Mouse (Mus musculus) limb, embryonic 10.5 days (tissue): Measurements from ENCODE around the gene Tec. TPM values are rescaled to one million over a fixed set of nuclear protein-coding genes. Genes with fewer than 3 reads are reported as not detected.

ENCODE experiments used
- DNase-seq: peaks from one replicate; pipeline ENCODE4 v3.0.0-alpha.2; 2017; ENCODE audit warnings: low spot score
- H3K27ac ChIP-seq: fragments of 300-500 bp; sonication (generic); 2 replicates; pipeline ENCODE4 v1.5.1; 2016; ENCODE audit warnings: mild to moderate bottlenecking
- H3K27me3 ChIP-seq: fragments of 300-500 bp; sonication (generic); 2 replicates; pipeline ENCODE4 v1.6.1; 2016; ENCODE audit warnings: low read depth, mild to moderate bottlenecking; ENCODE audit not compliant: poor library complexity, severe bottlenecking
- H3K36me3 ChIP-seq: fragments of 300-500 bp; sonication (generic); 2 replicates; pipeline ENCODE4 v1.6.1; 2016; ENCODE audit warnings: mild to moderate bottlenecking, moderate library complexity
- H3K4me1 ChIP-seq: fragments of 300-500 bp; sonication (generic); 2 replicates; pipeline ENCODE4 v1.6.1; 2016
- H3K4me3 ChIP-seq: fragments of 300-500 bp; sonication (generic); 2 replicates; pipeline ENCODE4 v1.5.1; 2016; ENCODE audit warnings: mild to moderate bottlenecking, moderate library complexity
- H3K9me3 ChIP-seq: fragments of 300-500 bp; sonication (generic); replicated peaks from 2 replicates; pipeline ENCODE4 v1.6.1; 2016; ENCODE audit warnings: mild to moderate bottlenecking
- WGBS: fragments of 180-500 bp; shearing (Covaris S2); methylation state at CpG from one replicate; pipeline ENCODE4 v1.1.7; 2016; 5-methylcytosine and 5-hydroxymethylcytosine counted together
- polyA plus RNA-seq: library from polyadenylated mRNA; unstranded; fragments of >200 nt; fragmentation: Nextera tagmentation; extraction: Ambion mirVana; gene quantifications from 2 replicates; pipeline ENCODE4 v1.2.1, GENCODE M21; 2016

Gene Tec
- polyA plus RNA-seq, 1 experiment from 2014 or later: 3.1 TPM

DNA sequence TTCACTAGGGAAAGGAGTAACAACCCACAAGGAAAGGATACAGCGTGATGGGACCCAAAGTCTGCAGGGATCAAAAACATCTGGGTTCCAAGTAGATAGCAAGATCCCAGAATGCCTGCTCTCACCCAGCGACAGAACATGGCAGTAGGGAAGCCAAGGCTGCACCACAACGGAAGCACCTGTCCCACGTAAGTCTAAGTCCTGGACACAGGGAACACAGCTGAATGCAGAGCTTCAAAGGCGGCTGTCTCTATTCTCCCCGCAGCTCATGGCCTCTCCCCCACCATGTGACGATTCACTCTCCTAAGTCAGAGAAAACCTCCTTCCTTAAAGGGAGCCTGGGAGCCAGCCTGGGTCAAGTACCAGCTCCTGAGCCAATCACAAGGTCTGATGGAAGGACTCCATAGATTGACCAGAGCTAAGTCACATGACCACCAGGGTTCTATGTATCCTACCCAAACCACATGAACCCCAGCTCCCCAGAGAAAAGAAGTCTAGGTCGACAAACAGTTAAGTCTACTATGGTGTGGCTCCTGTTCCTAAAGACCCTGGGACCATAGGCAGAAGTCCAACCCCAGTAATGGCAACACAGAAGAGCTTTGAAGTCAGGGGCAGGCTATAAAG, 11.9 kb downstream of the Tec start:
- H3K4me1 ChIP-seq: peaks cover 16% of the 10 kb centered on the region; the same call in 1 of the 2 replicates
- H3K27me3 ChIP-seq: no peaks in the 10 kb centered on the region
- no peak overlapping the region for H3K4me3 ChIP-seq
- WGBS: 95% methylated on average over 8 of the region's 8 CpGs
- no peak for DNase-seq
- no peaks in the 10 kb centered on the region for H3K9me3 ChIP-seq
- H3K36me3 ChIP-seq: no peaks in the 10 kb centered on the region
- H3K27ac ChIP-seq: no peak overlapping the region

DNA sequence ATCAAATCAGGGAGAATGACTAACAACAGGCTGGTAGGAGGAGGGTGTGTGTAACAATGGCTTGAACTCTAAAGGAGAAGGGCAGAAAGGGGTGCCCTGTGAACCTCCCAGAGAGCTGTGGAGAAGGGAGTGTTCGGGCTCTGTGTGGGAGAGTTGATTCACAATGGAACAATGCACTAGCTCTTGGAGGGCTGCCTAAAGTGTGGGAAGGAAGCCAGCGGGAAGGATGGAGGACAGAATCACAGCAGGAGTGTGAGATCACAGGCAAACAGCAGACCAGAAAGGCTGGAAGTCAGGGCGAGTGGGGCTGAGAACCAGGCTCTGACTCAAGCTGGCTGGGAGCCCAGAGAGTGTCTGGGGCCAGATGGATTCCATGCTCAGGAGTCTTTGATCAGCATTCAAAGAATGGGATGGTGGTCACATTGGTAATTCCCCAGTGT, 12.6 kb downstream of the Tec start:
- H3K4me1 ChIP-seq: peaks cover 16% of the 10 kb centered on the region; the same call in 1 of the 2 replicates
- H3K36me3 ChIP-seq: no peaks in the 10 kb centered on the region
- no peak for DNase-seq
- 60% methylated on average over 3 of the region's 3 CpGs for WGBS
- no peaks in the 10 kb centered on the region for H3K9me3 ChIP-seq
- no peak overlapping the region for H3K27ac ChIP-seq
- H3K4me3 ChIP-seq: no peak overlapping the region
- no peaks in the 10 kb centered on the region for H3K27me3 ChIP-seq

- WGBS: 72% methylated on average over 6 of the region's 6 CpGs
- Histone ChIP-seq H3K9me3 (no peaks in the 10 kb centered on the region), H3K4me3 (no peak overlapping the region), H3K27ac (no peak overlapping the region), H3K36me3 (no peaks in the 10 kb centered on the region), H3K27me3 (no peaks in the 10 kb centered on the region), H3K4me1 (peaks cover 16% of the 10 kb centered on the region; the same call in 1 of the 2 replicates)
- DNase-seq: no peak
Observed at GRCm38 (mm10) chr5:72854141-72854990, 13.9 kb downstream of the Tec start.

DNA sequence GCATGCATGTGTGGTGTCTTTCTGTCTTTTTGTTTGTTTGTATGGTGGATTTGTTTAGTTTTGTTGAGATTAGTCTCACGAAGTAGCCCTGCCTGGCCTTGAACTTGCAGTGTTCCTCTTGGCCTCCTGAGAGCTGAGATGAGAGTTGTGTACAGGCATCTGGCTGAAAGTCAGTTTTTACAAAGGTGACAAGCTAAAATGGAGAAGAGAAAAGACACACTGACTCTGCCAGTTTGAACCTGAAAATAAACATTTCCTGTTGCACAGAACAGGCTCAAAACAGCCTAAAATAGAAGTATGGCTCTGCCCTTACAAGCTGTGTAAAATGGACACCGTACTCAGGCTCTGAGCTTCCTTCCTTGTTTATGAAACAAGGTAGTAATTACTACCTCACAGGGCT, 14.9 kb downstream of the Tec start:
- WGBS: 80% methylated on average over 2 of the region's 2 CpGs
- H3K27ac ChIP-seq: no peak overlapping the region
- no peaks in the 10 kb centered on the region for H3K27me3 ChIP-seq
- no peak overlapping the region for H3K4me3 ChIP-seq
- H3K9me3 ChIP-seq: no peaks in the 10 kb centered on the region
- no peak for DNase-seq
- H3K36me3 ChIP-seq: no peaks in the 10 kb centered on the region
- H3K4me1 ChIP-seq: peaks cover 16% of the 10 kb centered on the region; the same call in 1 of the 2 replicates

GRCm38 (mm10) chr5:72852301-72852995, 15.8 kb downstream of the Tec start:
- H3K4me1 ChIP-seq: peaks cover 13% of the 10 kb centered on the region; the same call in 1 of the 2 replicates
- 80% methylated on average over 7 of the region's 7 CpGs for WGBS
- no peak overlapping the region for H3K27ac ChIP-seq
- no peaks in the 10 kb centered on the region for H3K27me3 ChIP-seq
- H3K36me3 ChIP-seq: no peaks in the 10 kb centered on the region
- H3K9me3 ChIP-seq: no peaks in the 10 kb centered on the region
- no peak overlapping the region for H3K4me3 ChIP-seq
- no peak for DNase-seq

DNA sequence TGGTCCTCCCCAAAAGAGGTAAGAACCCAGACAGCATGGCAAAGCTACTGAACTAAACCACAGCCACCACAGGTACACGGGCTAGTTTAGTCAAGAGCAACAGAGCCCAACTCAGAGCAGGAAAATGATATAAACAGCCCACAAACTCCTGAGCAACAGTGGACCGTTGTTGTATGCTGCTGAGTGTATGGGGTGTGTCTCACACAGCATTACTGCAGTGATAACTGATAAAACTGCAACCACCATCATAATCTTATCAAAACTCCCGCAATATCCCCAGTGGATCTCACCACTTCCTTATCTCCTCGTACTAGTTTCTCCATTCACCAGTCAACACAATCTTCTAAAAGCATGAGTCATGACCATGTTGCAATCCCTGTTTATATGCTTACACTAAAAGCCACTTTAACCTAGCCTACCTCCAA, 16.6 kb downstream of the Tec start:
- peaks cover 7% of the 10 kb centered on the region; the same call in 1 of the 2 replicates for H3K4me1 ChIP-seq
- no peak overlapping the region for H3K4me3 ChIP-seq
- DNase-seq: no peak
- no peaks in the 10 kb centered on the region for H3K9me3 ChIP-seq
- H3K36me3 ChIP-seq: no peaks in the 10 kb centered on the region
- no peak overlapping the region for H3K27ac ChIP-seq
- 88% methylated on average over 4 of the region's 4 CpGs for WGBS
- H3K27me3 ChIP-seq: no peaks in the 10 kb centered on the region

DNA sequence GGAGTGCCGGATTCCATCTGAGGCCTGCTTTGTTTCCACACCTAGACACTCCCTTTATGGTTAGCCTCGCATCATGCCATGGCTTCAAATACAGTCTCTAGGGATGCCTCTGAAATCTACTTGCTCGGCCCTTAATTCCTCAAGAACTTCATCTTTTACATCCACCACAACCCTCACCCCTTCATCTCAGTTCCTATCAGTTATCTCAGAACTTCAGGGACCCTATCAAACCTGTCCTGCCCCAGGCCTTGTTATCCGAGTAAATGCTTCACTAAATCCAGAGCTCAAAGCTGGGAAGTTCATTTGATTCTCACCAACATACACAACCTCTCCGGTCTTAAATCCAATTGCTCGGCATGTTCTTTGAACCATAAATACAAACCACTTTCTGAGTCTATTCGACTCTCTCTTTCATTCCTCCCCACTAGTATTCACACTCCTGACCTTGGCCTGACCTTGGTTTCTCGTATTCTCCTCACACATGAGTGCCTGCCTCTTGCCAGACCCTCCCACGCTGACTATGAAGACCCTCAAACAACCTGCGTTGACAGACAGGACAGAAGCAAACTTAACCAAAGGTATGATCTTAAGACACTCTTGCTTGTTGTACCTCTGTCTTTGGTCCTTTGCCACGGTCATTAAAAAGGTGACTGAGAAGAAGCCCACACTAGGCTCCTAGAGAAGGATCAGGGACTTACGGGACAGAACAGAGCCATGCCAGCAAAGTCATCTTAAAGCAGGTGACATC, 17.2 kb downstream of the Tec start:
- DNase-seq: no peak
- Histone ChIP-seq H3K36me3 (no peaks in the 10 kb centered on the region), H3K4me3 (no peak overlapping the region), H3K27ac (no peak overlapping the region), H3K4me1 (peaks cover 7% of the 10 kb centered on the region), H3K27me3 (no peaks in the 10 kb centered on the region), H3K9me3 (no peaks in the 10 kb centered on the region)
- 89% methylated on average over 12 of the region's 12 CpGs for WGBS

DNA sequence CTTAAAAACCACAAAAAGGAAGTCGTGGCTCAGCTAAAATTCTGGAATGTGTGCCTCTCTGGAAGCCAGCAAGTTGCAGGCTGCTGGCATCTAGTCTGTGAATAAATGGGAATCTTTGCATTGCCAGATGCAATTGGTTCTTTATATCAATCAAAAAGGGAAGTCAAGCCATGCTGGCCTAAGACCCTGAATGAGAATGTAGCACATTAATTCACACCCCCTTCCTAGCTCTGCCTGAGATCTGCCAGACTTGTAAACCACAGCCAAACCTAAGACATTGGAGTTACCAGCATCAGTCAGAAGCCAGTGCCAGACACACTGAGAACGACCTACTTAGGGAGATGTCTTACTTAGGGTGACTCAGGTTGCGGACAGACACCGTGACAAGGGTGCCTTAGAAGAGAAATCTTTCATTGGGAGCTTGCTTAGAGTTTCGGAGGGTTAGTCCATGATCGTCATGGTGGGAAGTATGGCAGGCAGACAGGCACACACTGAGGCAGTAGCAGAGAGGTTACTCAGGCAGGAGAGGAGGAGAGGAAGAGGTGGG, 19.3 kb downstream of the Tec start:
- Histone ChIP-seq H3K27ac (no peak overlapping the region), H3K27me3 (no peaks in the 10 kb centered on the region), H3K4me3 (no peak overlapping the region), H3K9me3 (no peaks in the 10 kb centered on the region), H3K36me3 (no peaks in the 10 kb centered on the region), H3K4me1 (peaks cover 19% of the 10 kb centered on the region)
- no peak for DNase-seq
- 83% methylated on average over 6 of the region's 6 CpGs for WGBS

GRCm38 (mm10) chr5:72846712-72847111, 21.6 kb downstream of the Tec start:
- H3K4me3 ChIP-seq: no peak overlapping the region
- WGBS: 80% methylated on average over 1 of the region's 4 CpGs
- no peaks in the 10 kb centered on the region for H3K36me3 ChIP-seq
- H3K27ac ChIP-seq: no peak overlapping the region
- H3K9me3 ChIP-seq: no peaks in the 10 kb centered on the region
- DNase-seq: no peak
- no peaks in the 10 kb centered on the region for H3K27me3 ChIP-seq
- peaks cover 23% of the 10 kb centered on the region for H3K4me1 ChIP-seq

GRCm38 (mm10) chr5:72845928-72846630, 22.2 kb downstream of the Tec start:
- Histone ChIP-seq H3K36me3 (no peaks in the 10 kb centered on the region), H3K27me3 (no peaks in the 10 kb centered on the region), H3K9me3 (peaks cover 1% of the 10 kb centered on the region; the same call in 1 of the 2 replicates), H3K27ac (no peak overlapping the region), H3K4me3 (no peak overlapping the region), H3K4me1 (peaks cover 23% of the 10 kb centered on the region)
- DNase-seq: no peak
- WGBS: 74% methylated on average over 9 of the region's 9 CpGs

GRCm38 (mm10) chr5:72844776-72845495, 23.3 kb downstream of the Tec start:
- Histone ChIP-seq H3K27me3 (no peaks in the 10 kb centered on the region), H3K4me1 (peaks cover 23% of the 10 kb centered on the region), H3K27ac (no peak overlapping the region), H3K4me3 (no peak overlapping the region), H3K9me3 (peaks cover 6% of the 10 kb centered on the region), H3K36me3 (no peaks in the 10 kb centered on the region)
- DNase-seq: no peak
- 85% methylated on average over 7 of the region's 7 CpGs for WGBS
